Mouse (Mus musculus): Measurements from ENCODE around the gene Npas1. TPM values are rescaled to one million over a fixed set of nuclear protein-coding genes. Genes with fewer than 3 reads are reported as not detected.
A peak's percentile ranks its signal among the peaks of the same experiment; 100 is the strongest.

Npas1 gene
- polyA plus RNA-seq, 1 experiment, result 5.1 TPM

GRCm38 (mm10) chr7:16451656-16452055, 25.9 kb downstream of the Npas1 start:
- DNase-seq (ENCODE audit: low read depth), result no peak
- TF ChIP-seq POLR2A (IDR thresholded peaks at IDR 0.05; ENCODE audit: borderline replicate concordance, extremely low read depth, insufficient read depth, insufficient read length, poor library complexity, severe bottlenecking) (no peak), CTCF (IDR thresholded peaks at IDR 0.05; ENCODE audit: borderline replicate concordance, extremely low read depth, insufficient read depth, insufficient read length) (no peak)

- no peak for TF ChIP-seq POLR2A (IDR thresholded peaks at IDR 0.05; ENCODE audit: borderline replicate concordance, extremely low read depth, insufficient read depth, insufficient read length, poor library complexity, severe bottlenecking)
- peak; percentile 32; the same call in 1 of the 2 replicates for TF ChIP-seq CTCF (IDR thresholded peaks at IDR 0.05; ENCODE audit: borderline replicate concordance, extremely low read depth, insufficient read depth, insufficient read length)
- no peak for DNase-seq (ENCODE audit: low read depth)
Measured at GRCm38 (mm10) chr7:16441241-16441640, 36.3 kb downstream of the Npas1 start.

GRCm38 (mm10) chr7:16435088-16435487, 42.4 kb downstream of the Npas1 start:
- no peak for DNase-seq (ENCODE audit: low read depth)
- TF ChIP-seq POLR2A (IDR thresholded peaks at IDR 0.05; ENCODE audit: borderline replicate concordance, extremely low read depth, insufficient read depth, insufficient read length, poor library complexity, severe bottlenecking) (no peak), CTCF (IDR thresholded peaks at IDR 0.05; ENCODE audit: borderline replicate concordance, extremely low read depth, insufficient read depth, insufficient read length) (no peak)

- TF ChIP-seq POLR2A (IDR thresholded peaks at IDR 0.05; ENCODE audit: borderline replicate concordance, extremely low read depth, insufficient read depth, insufficient read length, poor library complexity, severe bottlenecking) (no peak), CTCF (IDR thresholded peaks at IDR 0.05; ENCODE audit: borderline replicate concordance, extremely low read depth, insufficient read depth, insufficient read length) (no peak)
- DNase-seq (ENCODE audit: low read depth), result no peak
Measured at GRCm38 (mm10) chr7:16433352-16433971, 44.1 kb downstream of the Npas1 start.

- DNase-seq (ENCODE audit: low read depth), result peak; percentile 69
- peak; percentile 75 for TF ChIP-seq CTCF (IDR thresholded peaks at IDR 0.05; ENCODE audit: borderline replicate concordance, extremely low read depth, insufficient read depth, insufficient read length)
- no peak for TF ChIP-seq POLR2A (IDR thresholded peaks at IDR 0.05; ENCODE audit: borderline replicate concordance, extremely low read depth, insufficient read depth, insufficient read length, poor library complexity, severe bottlenecking)
Measured at GRCm38 (mm10) chr7:16426129-16426729, 51.3 kb downstream of the Npas1 start.

- DNase-seq (ENCODE audit: low read depth), result no peak
- TF ChIP-seq CTCF (IDR thresholded peaks at IDR 0.05; ENCODE audit: borderline replicate concordance, extremely low read depth, insufficient read depth, insufficient read length), result no peak
- no peak for TF ChIP-seq POLR2A (IDR thresholded peaks at IDR 0.05; ENCODE audit: borderline replicate concordance, extremely low read depth, insufficient read depth, insufficient read length, poor library complexity, severe bottlenecking)
Measured at GRCm38 (mm10) chr7:16425721-16426120, 51.8 kb downstream of the Npas1 start.

GRCm38 (mm10) chr7:16423731-16424130, 53.8 kb downstream of the Npas1 start:
- TF ChIP-seq CTCF (IDR thresholded peaks at IDR 0.05; ENCODE audit: borderline replicate concordance, extremely low read depth, insufficient read depth, insufficient read length) (no peak), POLR2A (IDR thresholded peaks at IDR 0.05; ENCODE audit: borderline replicate concordance, extremely low read depth, insufficient read depth, insufficient read length, poor library complexity, severe bottlenecking) (no peak)
- DNase-seq (ENCODE audit: low read depth), result no peak

GRCm38 (mm10) chr7:16422222-16422856, 55.2 kb downstream of the Npas1 start:
- no peak for TF ChIP-seq POLR2A (IDR thresholded peaks at IDR 0.05; ENCODE audit: borderline replicate concordance, extremely low read depth, insufficient read depth, insufficient read length, poor library complexity, severe bottlenecking)
- no peak for TF ChIP-seq CTCF (IDR thresholded peaks at IDR 0.05; ENCODE audit: borderline replicate concordance, extremely low read depth, insufficient read depth, insufficient read length)
- DNase-seq (ENCODE audit: low read depth), result no peak

GRCm38 (mm10) chr7:16420493-16421118, 56.9 kb downstream of the Npas1 start:
- DNase-seq (ENCODE audit: low read depth), result no peak
- TF ChIP-seq POLR2A (IDR thresholded peaks at IDR 0.05; ENCODE audit: borderline replicate concordance, extremely low read depth, insufficient read depth, insufficient read length, poor library complexity, severe bottlenecking) (no peak), CTCF (IDR thresholded peaks at IDR 0.05; ENCODE audit: borderline replicate concordance, extremely low read depth, insufficient read depth, insufficient read length) (no peak)

GRCm38 (mm10) chr7:16418713-16419112, 58.8 kb downstream of the Npas1 start:
- DNase-seq (ENCODE audit: low read depth), result no peak
- no peak for TF ChIP-seq POLR2A (IDR thresholded peaks at IDR 0.05; ENCODE audit: borderline replicate concordance, extremely low read depth, insufficient read depth, insufficient read length, poor library complexity, severe bottlenecking)
- TF ChIP-seq CTCF (IDR thresholded peaks at IDR 0.05; ENCODE audit: borderline replicate concordance, extremely low read depth, insufficient read depth, insufficient read length), result no peak

GRCm38 (mm10) chr7:16417141-16417771, 60.3 kb downstream of the Npas1 start:
- no peak for DNase-seq (ENCODE audit: low read depth)
- TF ChIP-seq CTCF (IDR thresholded peaks at IDR 0.05; ENCODE audit: borderline replicate concordance, extremely low read depth, insufficient read depth, insufficient read length) (no peak), POLR2A (IDR thresholded peaks at IDR 0.05; ENCODE audit: borderline replicate concordance, extremely low read depth, insufficient read depth, insufficient read length, poor library complexity, severe bottlenecking) (no peak)

Measured in brain, embryonic 14.5 days (tissue).